Mouse (Mus musculus) forebrain, postnatal 0 days (tissue): ENCODE measurements around the gene Mpp4. TPM values are rescaled to one million over a fixed set of nuclear protein-coding genes. Genes with fewer than 3 reads are reported as not detected.

Experiments
- ATAC-seq: fragments of 200-750 bp; cut with Nextera tagmentation; 2 replicates; pipeline ENCODE4 v1.8.0; 2017; ENCODE audit warnings: mild to moderate bottlenecking, moderate library complexity
- DNase-seq: peaks from one replicate; pipeline ENCODE4 v3.0.0-alpha.2; 2015
- H3K27ac ChIP-seq: fragments of 300-500 bp; sonication (generic); 2 replicates; pipeline ENCODE4 v1.5.1; 2014; ENCODE audit warnings: low read depth, mild to moderate bottlenecking, antibody characterized with exemption, low read length, moderate library complexity, mixed read lengths
- H3K27me3 ChIP-seq: fragments of 300-500 bp; sonication (generic); 2 replicates; pipeline ENCODE4 v1.6.1; 2014; ENCODE audit warnings: mild to moderate bottlenecking, low read length, mixed read lengths; ENCODE audit not compliant: insufficient read depth
- H3K36me3 ChIP-seq: fragments of 300-500 bp; sonication (generic); 2 replicates; pipeline ENCODE4 v1.6.1; 2014; ENCODE audit warnings: mild to moderate bottlenecking, moderate library complexity; ENCODE audit not compliant: insufficient read depth
- H3K4me1 ChIP-seq: fragments of 300-500 bp; sonication (generic); 2 replicates; pipeline ENCODE4 v1.6.1; 2014; ENCODE audit warnings: antibody characterized with exemption; ENCODE audit not compliant: insufficient read depth
- H3K4me2 ChIP-seq: fragments of 300-500 bp; sonication (generic); 2 replicates; pipeline ENCODE4 v1.6.1; 2014; ENCODE audit warnings: low read depth, mild to moderate bottlenecking, moderate library complexity
- H3K4me3 ChIP-seq: fragments of 300-500 bp; sonication (generic); 2 replicates; pipeline ENCODE4 v1.5.1; 2014; ENCODE audit warnings: low read depth, low read length, mixed read lengths
- H3K9ac ChIP-seq: fragments of 300-500 bp; sonication (generic); 2 replicates; pipeline ENCODE4 v1.6.1; 2014; ENCODE audit warnings: mild to moderate bottlenecking
- H3K9me3 ChIP-seq: fragments of 300-500 bp; sonication (generic); 2 replicates; pipeline ENCODE4 v1.6.1; 2016; ENCODE audit warnings: low read length
- CTCF ChIP-seq: sonication (generic); IDR thresholded peaks from 2 replicates; pipeline ENCODE4 v1.5.1; 2016; ENCODE audit warnings: antibody characterized with exemption, control low read depth, low read depth
- WGBS: fragments of 180-500 bp; shearing (Covaris S2); extraction: QIAGEN DNeasy Blood & Tissue Kit; methylation state at CpG from one replicate; pipeline ENCODE4 v1.1.7; 2014; 5-methylcytosine and 5-hydroxymethylcytosine counted together
- polyA plus RNA-seq: library from polyadenylated mRNA; unstranded; fragments of >200 nt; fragmentation: Nextera tagmentation; extraction: Ambion mirVana; gene quantifications from 2 replicates; pipeline ENCODE4 v1.2.1, GENCODE M21; 2015
- total RNA-seq: library from RNA; depleted of rRNA; stranded (reverse); fragments of >200 nt; gene quantifications from 2 replicates; pipeline ENCODE4 v1.2.3, GENCODE M21; 2014

The Mpp4 gene
- total and polyA plus RNA-seq, 2 experiments from 2014 or later = 0.47 to 1.9 TPM

GRCm38 (mm10) chr1:59160871-59161270 lies 2.3 kb downstream of the Mpp4 start:
- no peaks in the 10 kb centered on the region for H3K27me3 ChIP-seq
- ATAC-seq (no peak), DNase-seq (no peak)
- H3K4me3 ChIP-seq = no peak overlapping the region
- H3K36me3 ChIP-seq = peaks cover 19% of the 10 kb centered on the region; the same call in 1 of the 2 replicates
- no peaks in the 10 kb centered on the region for H3K4me1 ChIP-seq
- H3K4me2 ChIP-seq = no peak overlapping the region
- H3K9ac ChIP-seq = no peak overlapping the region
- TF ChIP-seq CTCF = no peak
- no peaks in the 10 kb centered on the region for H3K9me3 ChIP-seq
- 78% methylated on average over 6 of the region's 6 CpGs for WGBS
- H3K27ac ChIP-seq = no peak overlapping the region

DNA sequence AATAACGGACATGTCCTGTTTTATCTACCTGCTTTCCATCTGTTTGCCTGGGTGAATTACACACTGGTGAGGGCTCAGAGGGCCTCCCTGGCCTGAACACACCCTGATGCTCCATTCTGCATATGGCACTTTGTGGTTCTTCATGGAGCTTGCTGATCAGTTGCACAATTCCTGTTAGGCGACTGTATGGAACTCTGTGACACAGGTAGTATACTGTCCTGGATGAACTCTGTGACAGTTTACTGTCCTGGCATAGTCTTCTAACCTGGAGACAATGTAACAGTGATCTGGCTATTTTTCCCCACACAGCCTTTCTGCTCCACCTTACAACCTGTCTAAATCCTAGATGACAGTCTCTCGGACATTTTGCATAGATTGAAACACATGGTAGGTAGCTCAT lies 4.1 kb downstream of the Mpp4 start:
- TF ChIP-seq CTCF = no peak

GRCm38 (mm10) chr1:59158498-59158897 lies 4.7 kb downstream of the Mpp4 start:
- H3K27me3 ChIP-seq = no peaks in the 10 kb centered on the region
- DNase-seq (no peak), ATAC-seq (no peak)
- 81% methylated on average over 7 of the region's 7 CpGs for whole genome bisulfite sequencing
- TF ChIP-seq CTCF = no peak
- H3K4me2 ChIP-seq = no peak overlapping the region
- no peaks in the 10 kb centered on the region for H3K4me1 ChIP-seq
- no peaks in the 10 kb centered on the region for H3K9me3 ChIP-seq
- peaks cover 11% of the 10 kb centered on the region; the same call in 1 of the 2 replicates for H3K36me3 ChIP-seq
- H3K27ac ChIP-seq = no peak overlapping the region
- H3K9ac ChIP-seq = no peak overlapping the region
- no peak overlapping the region for H3K4me3 ChIP-seq

More for the DNA sequence above, 4.1 kb downstream of the Mpp4 start:
- Histone ChIP-seq H3K4me2 (no peak overlapping the region), H3K9me3 (no peaks in the 10 kb centered on the region), H3K36me3 (peaks cover 14% of the 10 kb centered on the region; the same call in 1 of the 2 replicates), H3K27me3 (no peaks in the 10 kb centered on the region), H3K27ac (no peak overlapping the region), H3K9ac (no peak overlapping the region), H3K4me1 (no peaks in the 10 kb centered on the region), H3K4me3 (no peak overlapping the region)
- 87% methylated on average over 3 of the region's 3 CpGs for WGBS
- DNase-seq = no peak
- no peak for ATAC-seq

DNA sequence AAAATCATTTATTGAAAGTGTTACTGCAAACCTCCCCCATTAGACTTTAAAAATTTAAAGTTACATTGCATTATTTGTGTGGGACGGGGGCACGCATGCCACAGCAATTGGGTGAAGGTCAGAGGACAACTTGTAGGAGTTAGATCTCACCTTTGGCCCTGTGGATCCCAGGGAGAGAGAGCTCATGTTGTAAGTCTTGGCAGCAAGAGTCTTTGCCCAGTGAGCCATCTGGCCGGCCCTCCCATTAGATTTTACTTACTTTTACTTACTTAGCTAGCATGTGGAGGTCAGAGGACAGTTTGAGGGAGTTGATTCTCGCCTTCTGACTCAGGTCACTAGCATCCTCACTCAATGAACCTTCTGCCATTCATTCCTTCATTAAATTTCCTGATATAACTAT lies 5.3 kb downstream of the Mpp4 start:
- Histone ChIP-seq H3K9ac (no peak overlapping the region), H3K9me3 (no peaks in the 10 kb centered on the region), H3K4me2 (no peak overlapping the region), H3K27ac (no peak overlapping the region), H3K36me3 (peaks cover 4% of the 10 kb centered on the region; the same call in 1 of the 2 replicates), H3K27me3 (no peaks in the 10 kb centered on the region), H3K4me3 (no peak overlapping the region), H3K4me1 (no peaks in the 10 kb centered on the region)
- 86% methylated on average over 4 of the region's 4 CpGs for WGBS
- no peak for DNase-seq
- no peak for TF ChIP-seq CTCF
- no peak for ATAC-seq

DNA sequence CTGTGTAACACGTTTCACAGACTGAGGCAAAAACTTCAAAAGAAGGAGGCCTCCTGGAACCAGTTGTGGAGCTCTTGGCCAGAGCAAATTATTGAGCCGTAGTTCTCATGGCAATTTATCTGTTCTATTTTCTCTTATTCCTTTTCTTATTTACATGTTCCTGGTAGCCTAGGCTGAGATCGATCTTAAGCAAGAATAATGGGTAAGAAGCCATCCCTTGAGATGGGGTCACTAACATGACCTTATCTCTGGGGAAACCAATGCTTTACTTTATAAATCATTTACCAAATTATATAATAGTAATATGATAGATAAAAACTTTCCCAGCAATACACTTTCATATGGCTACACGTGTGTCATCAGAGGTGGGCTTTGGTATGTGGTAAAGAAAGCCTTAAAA lies 10.8 kb downstream of the Mpp4 start:
- H3K4me1 ChIP-seq = no peaks in the 10 kb centered on the region
- no peak for DNase-seq
- no peaks in the 10 kb centered on the region for H3K27me3 ChIP-seq
- H3K4me3 ChIP-seq = no peak overlapping the region
- 75% methylated on average over 4 of the region's 4 CpGs for WGBS
- TF ChIP-seq CTCF = no peak
- no peaks in the 10 kb centered on the region for H3K36me3 ChIP-seq
- no peak for ATAC-seq
- no peak overlapping the region for H3K9ac ChIP-seq
- H3K9me3 ChIP-seq = no peaks in the 10 kb centered on the region
- H3K27ac ChIP-seq = no peak overlapping the region
- no peak overlapping the region for H3K4me2 ChIP-seq

- ATAC-seq = no peak
Measured at GRCm38 (mm10) chr1:59150542-59150941, 12.6 kb downstream of the Mpp4 start.

DNA sequence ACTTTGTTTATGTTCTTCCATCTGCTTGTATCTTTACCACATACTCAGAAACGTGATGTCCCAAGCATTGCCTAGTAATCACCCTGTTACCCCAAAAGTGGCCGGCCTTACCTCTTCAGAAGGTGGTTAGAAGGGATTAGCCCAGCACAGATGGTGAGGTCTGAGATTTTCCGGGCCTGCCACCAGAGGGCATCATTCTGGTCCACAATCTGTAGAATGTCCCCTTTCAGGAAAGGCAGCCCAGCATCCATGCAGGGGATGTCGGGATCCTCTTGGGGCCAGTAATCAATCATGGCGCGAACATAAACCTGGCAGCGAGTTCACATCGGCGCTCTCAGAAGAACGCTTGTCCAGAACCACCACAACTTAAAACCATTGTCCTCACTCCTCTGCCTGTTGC lies 18.6 kb downstream of the Mpp4 start:
- Histone ChIP-seq H3K9me3 (no peaks in the 10 kb centered on the region), H3K9ac (no peak overlapping the region), H3K4me3 (no peak overlapping the region), H3K36me3 (no peaks in the 10 kb centered on the region), H3K27me3 (no peaks in the 10 kb centered on the region), H3K27ac (no peak overlapping the region), H3K4me2 (no peak overlapping the region), H3K4me1 (no peaks in the 10 kb centered on the region)
- no peak for ATAC-seq
- peak; percentile 24; the same call in 1 of the 2 replicates for TF ChIP-seq CTCF
- no peak for DNase-seq
- WGBS = 79% methylated on average over 10 of the region's 10 CpGs

More at GRCm38 (mm10) chr1:59150542-59150941, 12.6 kb downstream of the Mpp4 start:
- H3K27ac ChIP-seq = no peak overlapping the region
- WGBS = 87% methylated on average over 5 of the region's 5 CpGs
- no peak overlapping the region for H3K4me2 ChIP-seq
- 0 out of 2 replicates have a peak, but pooled peaks have one; percentile 10 for TF ChIP-seq CTCF
- H3K36me3 ChIP-seq = no peaks in the 10 kb centered on the region
- DNase-seq = no peak
- no peaks in the 10 kb centered on the region for H3K27me3 ChIP-seq
- H3K9ac ChIP-seq = no peak overlapping the region
- no peaks in the 10 kb centered on the region for H3K4me1 ChIP-seq
- no peak overlapping the region for H3K4me3 ChIP-seq
- H3K9me3 ChIP-seq = no peaks in the 10 kb centered on the region

DNA sequence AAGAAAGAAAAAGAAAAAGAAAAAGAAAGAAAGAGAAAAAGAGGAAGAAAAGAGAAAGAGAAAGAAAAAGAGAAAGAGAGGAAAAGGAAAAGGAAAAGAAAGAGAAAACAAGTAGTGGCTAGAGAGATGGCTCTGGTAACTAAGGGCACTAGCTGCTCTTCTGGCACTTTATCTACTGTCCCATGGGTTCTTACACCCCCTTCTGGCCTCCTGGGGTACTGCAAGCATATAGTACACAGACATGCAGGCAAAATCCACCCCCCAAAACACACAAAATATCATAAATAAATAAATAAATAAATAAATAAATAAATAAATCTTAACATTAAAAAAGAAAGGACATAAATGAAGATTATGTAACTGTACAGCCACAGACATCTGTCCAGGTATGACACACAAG lies 20.4 kb downstream of the Mpp4 start:
- peak; percentile 32 for DNase-seq
- ATAC-seq = no peak
- Histone ChIP-seq H3K27ac (no peak overlapping the region), H3K4me2 (no peak overlapping the region), H3K9me3 (no peaks in the 10 kb centered on the region), H3K27me3 (no peaks in the 10 kb centered on the region), H3K4me3 (no peak overlapping the region), H3K4me1 (no peaks in the 10 kb centered on the region), H3K36me3 (no peaks in the 10 kb centered on the region), H3K9ac (no peak overlapping the region)
- TF ChIP-seq CTCF = peak; percentile 66
